In genomic region chr7:78577462-78578110, GRCm38 (mm10) we compare ENCODE assay signal across 8 mouse cellular contexts.
DNase-seq lines count a peak whose midpoint lies in the region; ATAC-seq and TF ChIP-seq lines count a peak whose summit lies in the region.

No protein-coding gene starts in this region.

- no peaks in the 10 kb centered on the region for H3K9me3 ChIP-seq in lung, embryonic 16.5 days (ENCODE audit: control insufficient read depth, low read length)
- no peaks in the 10 kb centered on the region for H3K9me3 ChIP-seq in forebrain, embryonic 16.5 days (ENCODE audit: control insufficient read depth, low read length)
- H3K9me3 ChIP-seq in liver, embryonic 14.5 days (ENCODE audit: control insufficient read depth, low read length): no peaks in the 10 kb centered on the region
- H3K9me3 ChIP-seq in stomach, postnatal 0 days (ENCODE audit: control insufficient read depth, low read length): no peaks in the 10 kb centered on the region

- DNase-seq in lung, postnatal 14 days: no peak
- peak; percentile 57 to 71 for DNase-seq in cerebellum, postnatal 14 days
- DNase-seq in liver, embryonic 14.5 days (ENCODE audit: low read depth in 3 of 3, low spot score in 3 of 3): no peak
- no peak for DNase-seq in stomach, postnatal 0 days (ENCODE audit: low spot score)
- DNase-seq in left cerebral cortex, adult 18-20 months (ENCODE audit: low spot score in 2 of 2): no peak
- no peak for DNase-seq in gastrocnemius, postnatal 14 days

- H3K4me1 ChIP-seq in lung, embryonic 16.5 days (replicated peaks; ENCODE audit: control insufficient read depth, insufficient read depth, low read length): peaks cover 9% of the 10 kb centered on the region
- peaks cover 28% of the 10 kb centered on the region for H3K4me1 ChIP-seq in forebrain, embryonic 16.5 days (replicated peaks; ENCODE audit: control insufficient read depth, insufficient read depth, low read length)
- H3K4me1 ChIP-seq in liver, embryonic 14.5 days (replicated peaks; ENCODE audit: control insufficient read depth in 2 of 2, insufficient read depth in 2 of 2, low read length in 1 of 2): no peaks in the 10 kb centered on the region
- H3K4me1 ChIP-seq in stomach, postnatal 0 days (replicated peaks; ENCODE audit: control insufficient read depth, insufficient read depth): 0 out of 2 replicates have a peak, but pooled peaks cover 3% of the 10 kb centered on the region

- H3K9ac ChIP-seq in lung, embryonic 16.5 days (ENCODE audit: low read length): peak overlapping the region; percentile 30; the same call in 1 of the 2 replicates
- H3K9ac ChIP-seq in forebrain, embryonic 16.5 days (replicated peaks; ENCODE audit: low read depth, low read length): peak overlapping the region; percentile 71
- H3K9ac ChIP-seq in liver, embryonic 14.5 days (replicated peaks): no peak overlapping the region
- no peak overlapping the region for H3K9ac ChIP-seq in stomach, postnatal 0 days (ENCODE audit: low read length)

- WGBS in lung, embryonic 16.5 days: under 1% methylated on average over 48 of the region's 49 CpGs
- WGBS in forebrain, embryonic 16.5 days: under 1% methylated on average over 48 of the region's 49 CpGs
- under 1% methylated on average over 49 of the region's 49 CpGs for WGBS in liver, embryonic 14.5 days (ENCODE audit: insufficient replicate concordance)
- WGBS in stomach, postnatal 0 days: 2% methylated on average over 43 of the region's 49 CpGs

- H3K4me2 ChIP-seq in lung, embryonic 16.5 days (ENCODE audit: low read depth, low read length): peak overlapping the region; percentile 72
- peak overlapping the region; percentile 80 for H3K4me2 ChIP-seq in forebrain, embryonic 16.5 days (ENCODE audit: low read length)
- H3K4me2 ChIP-seq in liver, embryonic 14.5 days (ENCODE audit: low read depth): peak overlapping the region; percentile 29
- H3K4me2 ChIP-seq in stomach, postnatal 0 days (replicated peaks; ENCODE audit: low read depth): peak overlapping the region; percentile 69

- TF ChIP-seq CTCF in liver, embryonic 14.5 days (IDR thresholded peaks at IDR 0.05; ENCODE audit: low read depth): no peak
- no peak for TF ChIP-seq CTCF in stomach, postnatal 0 days (IDR thresholded peaks at IDR 0.05; ENCODE audit: low read depth)

- no peak overlapping the region for H3K27ac ChIP-seq in lung, embryonic 16.5 days (ENCODE audit: low read length)
- peak overlapping the region; percentile 94 for H3K27ac ChIP-seq in forebrain, embryonic 16.5 days (ENCODE audit: low read length)
- H3K27ac ChIP-seq in liver, embryonic 14.5 days: no peak overlapping the region
- no peak overlapping the region for H3K27ac ChIP-seq in stomach, postnatal 0 days (replicated peaks)

- H3K36me3 ChIP-seq in lung, embryonic 16.5 days (ENCODE audit: control insufficient read depth, insufficient read depth, low read length): no peaks in the 10 kb centered on the region
- H3K36me3 ChIP-seq in forebrain, embryonic 16.5 days (ENCODE audit: control insufficient read depth, insufficient read depth): no peaks in the 10 kb centered on the region
- H3K36me3 ChIP-seq in liver, embryonic 14.5 days (replicated peaks; ENCODE audit: control insufficient read depth, insufficient read depth, low read depth): no peaks in the 10 kb centered on the region
- H3K36me3 ChIP-seq in stomach, postnatal 0 days (ENCODE audit: control insufficient read depth, insufficient read depth, low read length): no peaks in the 10 kb centered on the region

- peaks cover 74% of the 10 kb centered on the region for H3K27me3 ChIP-seq in lung, embryonic 16.5 days (ENCODE audit: control insufficient read depth, insufficient read depth, low read depth, low read length)
- no peaks in the 10 kb centered on the region for H3K27me3 ChIP-seq in forebrain, embryonic 16.5 days (replicated peaks; ENCODE audit: control insufficient read depth, insufficient read depth, low read length)
- H3K27me3 ChIP-seq in liver, embryonic 14.5 days (ENCODE audit: control insufficient read depth, insufficient read depth, low read length): peaks cover 52% of the 10 kb centered on the region
- H3K27me3 ChIP-seq in stomach, postnatal 0 days (ENCODE audit: control insufficient read depth, insufficient read depth, low read length): peaks cover 12% of the 10 kb centered on the region; the same call in 1 of the 2 replicates

- intact Hi-C loops in gastrocnemius, postnatal 14 days (cut with DNase I; ENCODE audit: low total_unique reads): no loop called here

- peak overlapping the region; percentile 51 for H3K4me3 ChIP-seq in lung, embryonic 16.5 days (ENCODE audit: low read length)
- peak overlapping the region; percentile 57 for H3K4me3 ChIP-seq in forebrain, embryonic 16.5 days (replicated peaks; ENCODE audit: low read length)
- no peak overlapping the region for H3K4me3 ChIP-seq in liver, embryonic 14.5 days (ENCODE audit: insufficient read depth in 1 of 2, low read depth in 2 of 2, low read length in 2 of 2)
- H3K4me3 ChIP-seq in stomach, postnatal 0 days (ENCODE audit: low read depth, low read length): peak overlapping the region; percentile 40

- 0 out of 2 replicates have a peak, but pooled peaks have one; percentile 22 for ATAC-seq in lung, embryonic 16.5 days (ENCODE audit: low read depth)
- peak; percentile 58 for ATAC-seq in forebrain, embryonic 16.5 days
- ATAC-seq in liver, embryonic 14.5 days (ENCODE audit: insufficient read depth): no peak
- no peak for ATAC-seq in stomach, postnatal 0 days (ENCODE audit: low FRiP score, low TSS enrichment)

- TF ChIP-seq EP300 in liver, embryonic 14.5 days (IDR thresholded peaks at IDR 0.05; ENCODE audit: low read depth): no peak
- no peak for TF ChIP-seq EP300 in stomach, postnatal 0 days (optimal IDR thresholded peaks at IDR 0.05)

Comparison
In these comparisons a context has a peak if more than half of its experiments do, and no peak if none do; other contexts are left out.
1. ATAC-seq: peak in lung, embryonic 16.5 days (single experiment) and forebrain, embryonic 16.5 days (single experiment); none in liver, embryonic 14.5 days (single experiment) and stomach, postnatal 0 days (single experiment).
2. H3K4me2 ChIP-seq: peak in every context shown above with its lines; median percentile 80 in forebrain, embryonic 16.5 days; 72 in lung, embryonic 16.5 days; 69 in stomach, postnatal 0 days; 29 in liver, embryonic 14.5 days.
3. H3K4me3 ChIP-seq: peak in lung, embryonic 16.5 days (single experiment), forebrain, embryonic 16.5 days (single experiment) and stomach, postnatal 0 days (single experiment); none in liver, embryonic 14.5 days (0 of 2).
4. H3K9ac ChIP-seq: peak in lung, embryonic 16.5 days (single experiment) and forebrain, embryonic 16.5 days (single experiment); none in liver, embryonic 14.5 days (single experiment) and stomach, postnatal 0 days (single experiment).
5. DNase-seq: peak in cerebellum, postnatal 14 days (2 of 2); none in lung, postnatal 14 days (single experiment), liver, embryonic 14.5 days (0 of 3), stomach, postnatal 0 days (single experiment), left cerebral cortex, adult 18-20 months (0 of 2) and gastrocnemius, postnatal 14 days (single experiment).